Mouse (Mus musculus) limb, embryonic 11.5 days (tissue): ENCODE measurements around the gene Rere. TPM values are rescaled to one million over a fixed set of nuclear protein-coding genes. Genes with fewer than 3 reads are reported as not detected.

Source experiments
- ATAC-seq: fragments of 200-750 bp; cut with Nextera tagmentation; 2 replicates; pipeline ENCODE4 v1.8.0; 2017; ENCODE audit warnings: low read depth; ENCODE audit not compliant: insufficient number of reproducible peaks, low FRiP score, low TSS enrichment
- DNase-seq: peaks from one replicate; pipeline ENCODE4 v3.0.0-alpha.2; 2015; ENCODE audit warnings: low spot score
- H3K27ac ChIP-seq: fragments of 300-500 bp; sonication (generic); replicated peaks from 2 replicates; pipeline ENCODE4 v1.5.1; 2014; ENCODE audit warnings: low read depth, mild to moderate bottlenecking, low read length
- H3K27me3 ChIP-seq: fragments of 300-500 bp; sonication (generic); 2 replicates; pipeline ENCODE4 v1.6.1; 2014; ENCODE audit warnings: mild to moderate bottlenecking, low read length, mixed read lengths; ENCODE audit not compliant: control insufficient read depth, insufficient read depth
- H3K36me3 ChIP-seq: fragments of 300-500 bp; sonication (generic); 2 replicates; pipeline ENCODE4 v1.6.1; 2014; ENCODE audit warnings: mild to moderate bottlenecking, low read length, moderate library complexity, mixed read lengths; ENCODE audit not compliant: control insufficient read depth, insufficient read depth
- H3K4me1 ChIP-seq: fragments of 300-500 bp; sonication (generic); 2 replicates; pipeline ENCODE4 v1.6.1; 2014; ENCODE audit warnings: low read length, mixed read lengths; ENCODE audit not compliant: control insufficient read depth, insufficient read depth
- H3K4me2 ChIP-seq: fragments of 300-500 bp; sonication (generic); 2 replicates; pipeline ENCODE4 v1.6.1; 2014; ENCODE audit warnings: low read depth, mild to moderate bottlenecking, moderate library complexity; ENCODE audit not compliant: severe bottlenecking
- H3K4me3 ChIP-seq: fragments of 300-500 bp; sonication (generic); 2 replicates; pipeline ENCODE4 v1.5.1; 2014; ENCODE audit warnings: low read depth, low read length
- H3K9ac ChIP-seq: fragments of 300-500 bp; sonication (generic); 2 replicates; pipeline ENCODE4 v1.6.1; 2014; ENCODE audit warnings: mild to moderate bottlenecking, low read length
- H3K9me3 ChIP-seq: fragments of 300-500 bp; sonication (generic); 2 replicates; pipeline ENCODE4 v1.6.1; 2016; ENCODE audit warnings: low read length; ENCODE audit not compliant: control insufficient read depth
- WGBS: fragments of 180-500 bp; shearing (Covaris S2); extraction: QIAGEN DNeasy Blood & Tissue Kit; methylation state at CpG from one replicate; pipeline ENCODE4 v1.1.7; 2014; 5-methylcytosine and 5-hydroxymethylcytosine counted together
- polyA plus RNA-seq: library from polyadenylated mRNA; unstranded; fragments of >200 nt; fragmentation: Nextera tagmentation; extraction: Ambion mirVana; gene quantifications from 2 replicates; pipeline ENCODE4 v1.2.1, GENCODE M21; 2014

The Rere gene
- polyA plus RNA-seq, 1 experiment from 2014 or later: 37.9 TPM

GRCm38 (mm10) chr4:150380273-150380672, 98.8 kb downstream of the Rere start:
- H3K9ac ChIP-seq: no peak overlapping the region
- H3K27ac ChIP-seq: no peak overlapping the region
- H3K4me1 ChIP-seq: peaks cover 14% of the 10 kb centered on the region; the same call in 1 of the 2 replicates
- ATAC-seq (no peak), DNase-seq (no peak)
- no peak overlapping the region for H3K4me2 ChIP-seq
- no peak overlapping the region for H3K4me3 ChIP-seq
- no peaks in the 10 kb centered on the region for H3K9me3 ChIP-seq
- WGBS: 91% methylated on average over 5 of the region's 5 CpGs
- H3K27me3 ChIP-seq: no peaks in the 10 kb centered on the region
- no peaks in the 10 kb centered on the region for H3K36me3 ChIP-seq

DNA sequence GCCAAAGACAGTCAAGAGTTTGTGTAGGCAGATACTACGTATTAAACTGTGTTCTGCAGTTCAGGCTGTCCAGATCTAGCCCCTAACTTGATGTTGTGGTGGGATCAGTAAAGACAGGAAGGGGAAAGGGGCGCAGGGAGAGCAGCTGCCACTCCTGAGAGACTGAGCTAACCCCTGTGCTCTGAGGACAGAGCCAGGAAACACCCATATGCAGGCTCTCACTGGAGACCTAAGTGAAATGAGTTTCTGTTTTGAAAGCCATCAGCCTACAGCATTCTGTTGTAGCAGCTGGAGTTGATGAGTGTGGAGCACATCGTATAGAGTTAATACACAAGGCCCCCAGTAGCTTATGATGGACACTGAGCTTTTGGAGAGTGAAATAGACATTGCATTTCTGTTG, 101.1 kb downstream of the Rere start:
- no peak overlapping the region for H3K9ac ChIP-seq
- ATAC-seq: no peak
- H3K9me3 ChIP-seq: no peaks in the 10 kb centered on the region
- H3K27me3 ChIP-seq: no peaks in the 10 kb centered on the region
- peaks cover 10% of the 10 kb centered on the region; the same call in 1 of the 2 replicates for H3K4me1 ChIP-seq
- H3K4me2 ChIP-seq: no peak overlapping the region
- 84% methylated on average over 3 of the region's 3 CpGs for WGBS
- no peak overlapping the region for H3K27ac ChIP-seq
- H3K4me3 ChIP-seq: no peak overlapping the region
- H3K36me3 ChIP-seq: no peaks in the 10 kb centered on the region
- DNase-seq: no peak

GRCm38 (mm10) chr4:150384405-150384804, 103.0 kb downstream of the Rere start:
- Histone ChIP-seq H3K4me1 (peaks cover 5% of the 10 kb centered on the region; the same call in 1 of the 2 replicates), H3K4me2 (no peak overlapping the region), H3K9ac (no peak overlapping the region), H3K27ac (no peak overlapping the region), H3K9me3 (no peaks in the 10 kb centered on the region), H3K4me3 (no peak overlapping the region), H3K36me3 (no peaks in the 10 kb centered on the region), H3K27me3 (no peaks in the 10 kb centered on the region)
- DNase-seq: no peak
- no peak for ATAC-seq
- WGBS: 78% methylated on average over 8 of the region's 8 CpGs

GRCm38 (mm10) chr4:150384899-150385298, 103.5 kb downstream of the Rere start:
- DNase-seq (no peak), ATAC-seq (no peak)
- no peak overlapping the region for H3K27ac ChIP-seq
- H3K36me3 ChIP-seq: no peaks in the 10 kb centered on the region
- WGBS: 88% methylated on average over 3 of the region's 3 CpGs
- H3K9ac ChIP-seq: no peak overlapping the region
- H3K9me3 ChIP-seq: no peaks in the 10 kb centered on the region
- no peak overlapping the region for H3K4me2 ChIP-seq
- H3K4me3 ChIP-seq: no peak overlapping the region
- no peaks in the 10 kb centered on the region for H3K27me3 ChIP-seq
- peaks cover 5% of the 10 kb centered on the region; the same call in 1 of the 2 replicates for H3K4me1 ChIP-seq

- peaks cover 21% of the 10 kb centered on the region for H3K4me1 ChIP-seq
- no peak overlapping the region for H3K9ac ChIP-seq
- no peaks in the 10 kb centered on the region for H3K9me3 ChIP-seq
- H3K36me3 ChIP-seq: no peaks in the 10 kb centered on the region
- DNase-seq: no peak
- H3K27ac ChIP-seq: no peak overlapping the region
- 57% methylated on average over 3 of the region's 3 CpGs for WGBS
- ATAC-seq: no peak
- no peak overlapping the region for H3K4me2 ChIP-seq
- H3K4me3 ChIP-seq: no peak overlapping the region
- H3K27me3 ChIP-seq: no peaks in the 10 kb centered on the region
These were observed 107.1 kb downstream of the Rere start for GRCm38 (mm10) chr4:150388518-150388917.

- WGBS: 23% methylated on average over 8 of the region's 8 CpGs
- Histone ChIP-seq H3K36me3 (no peaks in the 10 kb centered on the region), H3K4me2 (no peak overlapping the region), H3K9me3 (no peaks in the 10 kb centered on the region), H3K9ac (no peak overlapping the region), H3K27me3 (no peaks in the 10 kb centered on the region), H3K4me1 (peaks cover 60% of the 10 kb centered on the region), H3K27ac (no peak overlapping the region), H3K4me3 (no peak overlapping the region)
- DNase-seq: peak; percentile 36
- ATAC-seq: peak; percentile 57
These were observed 112.2 kb downstream of the Rere start for GRCm38 (mm10) chr4:150393607-150394006.

- H3K4me2 ChIP-seq: no peak overlapping the region
- H3K27ac ChIP-seq: no peak overlapping the region
- ATAC-seq: no peak
- H3K4me1 ChIP-seq: peaks cover 65% of the 10 kb centered on the region
- WGBS: 78% methylated on average over 4 of the region's 4 CpGs
- H3K4me3 ChIP-seq: no peak overlapping the region
- no peaks in the 10 kb centered on the region for H3K9me3 ChIP-seq
- no peaks in the 10 kb centered on the region for H3K36me3 ChIP-seq
- no peak overlapping the region for H3K9ac ChIP-seq
- no peaks in the 10 kb centered on the region for H3K27me3 ChIP-seq
- DNase-seq: no peak
These were observed 112.6 kb downstream of the Rere start for GRCm38 (mm10) chr4:150394091-150394490.

GRCm38 (mm10) chr4:150396339-150396738, 114.9 kb downstream of the Rere start:
- peaks cover 65% of the 10 kb centered on the region for H3K4me1 ChIP-seq
- H3K4me2 ChIP-seq: no peak overlapping the region
- ATAC-seq: no peak

More at GRCm38 (mm10) chr4:150396339-150396738, 114.9 kb downstream of the Rere start:
- H3K27me3 ChIP-seq: no peaks in the 10 kb centered on the region
- no peaks in the 10 kb centered on the region for H3K9me3 ChIP-seq
- DNase-seq: no peak
- no peaks in the 10 kb centered on the region for H3K36me3 ChIP-seq
- no peak overlapping the region for H3K4me3 ChIP-seq
- H3K27ac ChIP-seq: peak overlapping the region; percentile 79
- no peak overlapping the region for H3K9ac ChIP-seq
